Mouse (Mus musculus) urinary bladder, adult 2 months (tissue): ENCODE measurements around the gene Man1a2. TPM values are rescaled to one million over a fixed set of nuclear protein-coding genes. Genes with fewer than 3 reads are reported as not detected.

Source experiments
- polyA plus RNA-seq: library from polyadenylated mRNA; depleted of rRNA; stranded (reverse); fragments of >200 nt; gene quantifications from 2 replicates; pipeline ENCODE4 v1.2.3, GENCODE M21; 2012; rRNA removed

Gene Man1a2
- polyA plus RNA-seq, 1 experiment = 16.6 TPM

Other genes with a start within 250 kb of the Man1a2 start
- 1.7 and 1.9 TPM in 2 replicates for gene Tent5c, start 196.2 kb downstream of the Man1a2 start, polyA plus RNA-seq
- gene Vtcn1, start 140.0 kb upstream of the Man1a2 start, polyA plus RNA-seq = 1.9 and 2.7 TPM in 2 replicates
- 7.0 and 7.8 TPM in 2 replicates for gene Trim45, start 236.7 kb upstream of the Man1a2 start, polyA plus RNA-seq